Mouse (Mus musculus): ENCODE data around the gene Mrtfb.

DNA sequence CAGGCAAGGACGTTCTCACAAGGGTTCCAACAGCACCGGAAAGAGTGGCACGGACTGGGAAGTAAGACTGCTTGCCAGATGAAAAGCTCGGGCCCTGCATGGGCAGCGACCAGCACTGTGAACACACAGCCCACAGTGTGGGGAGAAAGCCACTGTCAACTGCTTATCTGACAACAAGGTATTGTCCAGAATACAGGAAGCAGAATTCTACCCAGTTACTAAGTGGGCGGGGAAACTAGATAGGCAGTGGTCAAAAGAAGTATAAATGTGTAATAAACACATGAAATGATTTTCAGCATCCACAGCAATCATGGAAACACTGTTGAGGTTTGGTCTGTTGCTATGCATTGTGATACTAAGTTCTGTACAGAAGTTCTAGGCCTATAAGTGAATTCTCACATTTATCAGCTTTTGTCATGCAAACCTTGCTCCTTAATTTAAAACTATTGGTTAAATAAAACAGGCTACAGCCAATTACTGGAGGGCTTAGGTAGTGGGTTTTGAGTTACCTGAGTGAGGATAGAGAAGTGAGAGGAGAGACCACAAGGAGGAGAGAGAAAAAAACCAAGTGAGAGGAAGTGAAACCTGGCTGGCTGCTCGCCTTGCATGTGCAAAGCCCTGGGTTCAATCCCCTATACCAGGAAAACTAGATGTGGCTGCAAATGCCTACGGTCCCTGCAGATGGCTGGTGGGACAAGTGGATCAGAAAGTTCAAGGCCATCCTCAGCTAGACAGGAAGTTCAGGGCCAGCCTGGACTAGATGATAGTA lies 167.5 kb downstream of the Mrtfb start:
- TF ChIP-seq CTCF (conservative IDR thresholded peaks at IDR 0.05; ENCODE audit: low read length) (no peak), NANOG (IDR thresholded peaks at IDR 0.05; ENCODE audit: borderline replicate concordance, low read length) (no peak)
